Mouse (Mus musculus) gastrocnemius, adult 18-20 months (tissue): ENCODE measurements around the gene Secisbp2. TPM values are rescaled to one million over a fixed set of nuclear protein-coding genes. Genes with fewer than 3 reads are reported as not detected.
A peak's percentile ranks its signal among the peaks of the same experiment; 100 is the strongest.
"Not testable (repeated sequence)": the region's sequence is repeated elsewhere in the genome, so short reads cannot be mapped to it uniquely, and the experiment has no call there.

Experiments
- DNase-seq: peaks from one replicate; pipeline ENCODE4 v3.0.0; 2021; ENCODE audit warnings: low spot score
- long read RNA-seq, 2 experiments: library from polyadenylated mRNA; stranded (forward); transcript quantifications; one replicate each; pipeline ENCODE4 v2.0.0; 2021
- total RNA-seq, 2 experiments: library from RNA; stranded (reverse); gene quantifications; 2 replicates each; pipeline ENCODE4 v1.2.3; 2021

Gene Secisbp2
- total RNA-seq = 10 to 100 TPM in 1 of 2 experiments, 1 to 10 TPM in 1; 8.8 to 10.5 TPM
- long read RNA-seq, experiment 1, transcript Secisbp2-201 (17 exons, 3,328 nt) = major isoform, 14 of 22 reads
- long read RNA-seq, experiment 1, partial matches to known transcripts = 1 of 22 reads
- long read RNA-seq, experiment 1, other reads (novel, unspliced or antisense) = 7 of 22 reads
- long read RNA-seq, experiment 2, transcript Secisbp2-201 (17 exons, 3,328 nt) = major isoform, 11 of 19 reads
- long read RNA-seq, experiment 2, partial matches to known transcripts = 3 of 19 reads
- long read RNA-seq, experiment 2, other reads (novel, unspliced or antisense) = 4 of 19 reads

DNA sequence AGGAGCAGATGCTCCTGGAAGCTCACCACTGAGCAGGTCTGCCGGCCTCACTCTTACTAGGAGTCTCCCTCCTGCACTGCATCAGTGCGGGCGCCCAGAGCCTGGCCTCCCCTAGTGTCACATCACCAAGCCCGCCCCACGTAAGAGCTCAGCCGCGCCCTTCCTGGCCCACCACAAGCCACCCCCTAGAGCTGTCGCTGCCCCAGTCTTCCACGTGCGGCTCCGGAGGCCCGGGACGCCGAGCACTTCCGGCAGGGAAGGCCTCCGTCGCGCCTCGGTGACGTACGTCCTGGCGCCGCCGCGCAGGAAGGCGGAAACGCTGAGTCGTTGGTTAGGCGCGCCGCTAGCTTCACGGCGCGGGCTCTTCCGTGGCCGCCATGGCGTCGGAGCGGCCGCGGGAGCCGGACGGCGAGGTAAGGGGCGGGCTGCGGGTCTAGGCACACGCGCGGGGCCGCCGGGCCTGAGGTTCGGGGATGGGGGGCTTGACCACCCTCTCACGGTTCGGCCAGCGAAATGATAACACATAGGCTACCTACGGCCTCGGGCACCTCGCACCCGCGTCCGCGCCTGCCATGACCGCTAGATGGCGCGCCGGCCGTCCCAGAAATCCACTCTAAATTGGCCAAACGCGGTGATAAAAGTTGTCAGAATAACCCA, at the start of gene Secisbp2:
Gene Secisbp2, plus strand, starts transcription at position 290 of the 657 bp plus-strand sequence.
- DNase-seq = peak; percentile 93

DNA sequence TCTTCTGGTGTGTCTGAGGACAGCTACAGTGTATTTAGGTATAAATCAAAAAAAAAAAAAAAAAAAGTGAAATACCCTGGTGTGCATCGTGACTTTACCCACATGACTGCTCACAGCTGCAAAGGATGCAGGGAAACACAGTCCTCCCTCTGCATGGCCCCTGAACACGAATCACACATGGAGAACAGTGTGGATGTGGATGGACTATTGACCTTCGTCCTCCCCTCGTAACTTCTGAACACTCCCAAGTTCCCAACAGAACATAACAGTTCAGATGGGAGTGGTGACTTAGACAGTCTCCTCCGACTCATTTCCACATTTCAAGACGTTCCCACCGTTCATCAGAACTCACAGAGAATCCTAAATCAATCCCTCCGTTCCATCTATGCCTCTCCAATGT, 48.7 kb upstream of the Secisbp2 start:
- DNase-seq = no peak

DNA sequence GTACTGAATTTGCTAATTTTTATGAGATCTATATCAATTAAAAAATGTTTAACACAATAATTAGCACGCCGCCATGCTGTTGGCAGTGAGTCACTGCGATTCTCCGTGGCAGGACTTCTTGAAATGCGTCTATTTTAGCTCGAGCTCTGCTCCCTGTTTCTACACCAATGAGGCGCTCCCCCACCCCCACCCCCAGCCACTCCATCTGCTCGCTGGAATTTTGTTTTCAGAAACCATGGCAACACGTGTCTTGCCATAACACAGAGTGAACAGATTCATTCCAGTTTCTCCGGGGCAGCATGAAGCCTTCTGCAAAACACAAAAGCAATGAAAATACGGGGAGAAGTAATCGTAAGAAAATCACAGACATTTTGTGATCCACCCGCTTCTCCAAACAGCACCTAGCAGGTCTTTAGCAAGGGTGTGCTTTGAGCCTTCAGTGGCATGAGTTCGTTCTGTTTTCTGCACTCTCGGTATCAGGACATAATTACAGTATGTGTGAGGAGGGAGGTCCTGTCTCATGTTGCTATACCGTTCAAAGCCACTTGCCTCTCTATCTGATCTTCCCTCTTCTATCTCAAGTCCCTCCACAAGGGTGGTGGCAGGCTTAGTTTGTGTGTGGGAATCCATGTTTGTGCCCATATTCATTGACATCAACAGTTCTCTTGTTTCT, 48.1 kb upstream of the Secisbp2 start:
- DNase-seq = peak; percentile 9

DNA sequence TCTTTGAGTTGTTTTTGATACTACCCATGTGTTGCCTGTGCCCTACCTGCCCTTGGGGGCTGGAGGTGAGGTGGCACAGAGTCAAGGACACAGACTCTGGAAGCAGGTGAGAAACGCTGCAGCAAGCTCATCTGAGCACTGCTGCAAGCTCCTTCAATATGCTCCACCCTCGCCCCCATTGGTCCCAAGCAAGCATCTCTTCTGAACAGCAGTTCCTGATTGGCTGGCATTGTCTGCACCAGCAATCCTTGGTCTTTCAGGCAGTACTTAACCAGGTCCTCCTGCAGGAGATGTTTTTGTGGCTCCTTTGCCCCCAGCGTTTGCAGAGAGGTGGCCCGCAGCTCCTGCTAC, 47.6 kb upstream of the Secisbp2 start:
- no peak for DNase-seq

DNA sequence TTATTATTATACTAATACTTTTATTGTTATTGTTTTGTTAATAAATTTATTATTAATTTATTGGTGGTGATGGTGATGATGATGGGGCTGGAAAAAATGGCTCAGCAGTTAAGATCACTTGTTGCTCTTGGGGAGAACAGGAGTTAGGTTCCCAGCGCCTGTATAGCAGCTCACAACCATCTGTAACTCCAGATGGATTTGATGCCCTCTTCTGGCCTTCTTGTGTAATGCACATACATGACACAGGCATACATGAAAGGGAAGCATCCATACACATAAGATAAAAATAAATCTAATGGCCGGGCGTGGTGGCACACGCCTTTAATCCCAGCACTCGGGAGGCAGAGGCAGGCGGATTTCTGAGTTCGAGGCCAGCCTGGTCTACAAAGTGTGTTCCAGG, 42.3 kb upstream of the Secisbp2 start:
- no peak for DNase-seq

DNA sequence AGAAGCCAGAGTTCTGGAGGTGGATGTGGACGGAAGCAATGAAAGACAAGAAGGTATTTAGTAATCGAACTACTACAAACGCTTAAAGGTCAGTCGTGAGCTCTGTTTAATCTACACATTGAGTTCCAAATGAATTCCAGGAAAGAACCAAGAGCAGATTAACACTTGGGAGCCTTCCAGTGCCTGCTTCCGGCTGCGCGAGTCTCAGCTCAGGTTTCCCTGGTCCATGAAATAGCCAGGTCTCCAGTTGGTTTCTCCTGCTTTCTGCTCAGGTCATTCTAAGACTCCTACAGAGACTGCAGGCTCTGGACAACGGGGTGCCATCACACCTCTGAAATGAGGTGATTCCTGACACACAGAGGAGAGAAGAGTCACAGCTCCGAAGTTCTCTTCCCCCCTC, 40.4 kb upstream of the Secisbp2 start:
- no peak for DNase-seq

DNA sequence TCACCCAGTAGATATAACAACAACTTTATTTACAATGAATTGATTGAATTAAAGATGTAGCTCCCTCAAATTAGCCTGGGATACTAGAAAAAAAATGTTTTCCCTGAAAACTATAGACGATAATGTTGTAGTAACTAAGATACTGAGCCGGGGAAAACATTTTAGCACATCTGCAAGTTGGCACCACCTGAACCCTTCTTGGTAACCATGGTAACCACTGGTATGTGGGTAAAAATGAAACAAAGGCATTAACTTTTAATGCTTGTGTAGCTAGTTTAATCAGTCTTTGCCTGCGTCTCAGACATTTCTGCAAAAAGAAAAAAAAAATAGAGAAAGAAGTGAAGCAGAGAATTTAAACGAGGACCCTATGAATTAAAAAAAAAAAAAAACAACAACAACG, 40.0 kb upstream of the Secisbp2 start:
- no peak for DNase-seq

DNA sequence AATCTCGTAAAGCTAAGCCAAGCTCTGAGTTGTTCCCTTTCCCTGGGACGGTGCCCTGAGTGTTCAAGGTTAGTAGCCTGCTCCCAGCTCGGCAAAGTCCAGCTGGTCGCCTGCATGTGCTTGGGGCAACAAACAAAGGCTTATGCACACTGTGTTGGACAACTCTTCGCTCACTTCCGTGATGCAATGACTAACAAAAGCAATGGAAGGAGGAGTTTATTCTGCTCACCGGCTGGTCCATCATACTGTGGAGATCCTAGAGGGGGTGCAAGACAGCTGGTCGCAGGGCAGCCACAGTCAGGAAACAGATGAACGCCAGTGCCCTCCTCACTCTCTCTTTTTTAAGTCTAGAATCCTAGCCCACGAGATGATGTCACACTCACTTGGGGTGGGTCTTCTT, 35.7 kb upstream of the Secisbp2 start:
- DNase-seq = no peak

DNA sequence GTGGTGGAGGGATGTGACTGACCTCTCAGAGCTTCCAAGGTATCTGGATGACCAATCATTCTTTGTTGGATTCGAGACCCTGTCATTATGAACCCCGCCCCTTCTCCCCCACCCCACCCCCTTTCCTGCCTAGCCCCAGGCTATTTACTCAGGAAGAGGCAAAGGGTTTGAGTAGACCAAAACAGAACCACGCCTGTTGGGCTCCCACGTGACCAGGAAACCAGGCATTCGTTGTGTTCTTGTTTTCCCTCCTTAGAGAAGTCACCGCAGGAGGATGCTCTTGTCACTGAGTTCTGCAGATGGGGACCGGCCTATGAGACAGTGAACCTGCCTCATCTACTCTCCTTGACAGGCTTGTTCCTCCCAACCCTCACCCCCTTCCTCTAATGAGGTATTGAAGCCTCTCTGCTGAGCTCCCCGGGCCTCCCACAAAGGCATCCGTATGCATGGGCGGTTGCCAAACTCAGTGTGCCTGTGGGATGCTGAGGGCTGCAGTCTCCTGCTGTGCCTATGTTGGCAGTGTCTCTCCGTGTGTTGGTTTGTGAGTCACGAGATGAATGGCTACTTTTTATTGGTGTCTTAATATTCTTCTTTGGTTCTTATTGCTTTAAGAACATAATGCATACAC, 35.0 kb upstream of the Secisbp2 start:
- DNase-seq = no peak

DNA sequence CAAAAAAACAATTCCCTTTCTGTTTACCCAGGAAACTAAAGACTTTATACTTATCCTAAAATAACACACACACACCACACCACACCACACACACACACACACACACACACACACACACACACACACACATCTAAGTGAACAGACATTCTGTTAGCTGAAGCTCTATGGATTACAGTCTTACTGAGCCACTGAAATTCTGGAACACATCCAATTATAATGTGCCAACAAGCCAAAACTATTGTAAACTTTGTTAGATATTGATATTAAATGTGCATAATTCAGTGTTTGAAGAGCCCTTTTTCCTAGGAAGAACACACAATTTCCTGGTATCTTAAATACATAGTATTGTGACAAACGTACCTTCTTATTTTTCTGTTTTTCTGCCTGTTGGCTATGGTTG, 34.2 kb upstream of the Secisbp2 start:
- no peak for DNase-seq

DNA sequence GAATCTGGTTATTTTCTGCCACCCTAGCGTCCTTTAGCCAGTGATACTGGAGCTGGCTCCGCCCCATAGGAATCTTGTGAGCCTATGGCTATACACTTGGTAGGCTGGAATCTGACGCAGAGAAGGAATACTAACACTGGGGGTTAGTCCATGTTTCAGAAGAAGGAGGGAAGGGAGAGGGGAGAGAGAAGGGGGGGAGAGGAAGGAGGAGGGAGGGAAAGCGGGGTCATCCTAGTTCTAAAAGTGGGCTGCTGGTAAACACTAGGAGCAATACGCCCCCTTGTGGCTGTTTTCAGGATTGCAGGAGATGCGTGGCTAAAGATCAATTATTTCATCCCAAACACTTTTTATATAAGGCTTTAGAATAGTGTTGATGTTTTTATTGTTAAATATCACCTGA, 33.6 kb upstream of the Secisbp2 start:
- peak; percentile 23 for DNase-seq

DNA sequence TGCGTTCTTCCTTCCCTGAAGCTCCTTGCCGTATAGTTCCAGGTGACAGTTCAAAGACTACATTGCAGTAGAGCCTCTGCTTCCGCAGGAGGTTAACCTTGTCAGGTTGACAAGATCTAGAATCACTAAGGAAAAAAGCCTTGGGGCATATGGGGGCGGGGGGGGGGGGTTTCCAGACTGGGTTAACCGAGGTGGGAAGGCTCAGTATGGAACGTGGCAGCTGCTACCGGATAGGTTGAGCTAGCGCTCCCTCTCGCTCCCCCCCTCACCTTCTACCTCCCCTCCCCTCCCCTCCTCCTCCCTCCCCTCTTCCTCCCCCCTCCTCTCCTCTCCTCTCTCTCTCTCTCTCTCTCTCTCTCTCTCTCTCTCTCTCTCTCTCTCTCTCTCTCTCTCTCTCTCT, 32.9 kb upstream of the Secisbp2 start:
- no peak for DNase-seq

DNA sequence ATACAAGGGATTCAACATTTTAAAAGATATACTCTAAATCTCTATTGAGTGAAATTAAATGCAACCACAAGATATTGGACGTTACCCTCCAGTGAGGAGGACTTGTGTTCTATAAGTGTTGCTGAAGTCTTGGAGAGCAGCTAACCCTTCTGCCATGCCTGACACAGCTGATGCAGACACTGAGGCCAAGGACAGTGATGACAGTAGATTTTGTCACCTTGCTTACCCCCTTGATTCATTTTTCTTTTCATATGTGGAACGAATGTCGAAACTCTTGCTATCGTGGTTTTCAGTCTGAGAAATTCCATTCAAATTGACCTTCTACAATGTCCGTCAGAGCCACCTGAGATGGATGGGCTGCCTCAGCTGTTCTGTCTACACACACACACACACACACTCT, 28.9 kb upstream of the Secisbp2 start:
- DNase-seq = no peak

DNA sequence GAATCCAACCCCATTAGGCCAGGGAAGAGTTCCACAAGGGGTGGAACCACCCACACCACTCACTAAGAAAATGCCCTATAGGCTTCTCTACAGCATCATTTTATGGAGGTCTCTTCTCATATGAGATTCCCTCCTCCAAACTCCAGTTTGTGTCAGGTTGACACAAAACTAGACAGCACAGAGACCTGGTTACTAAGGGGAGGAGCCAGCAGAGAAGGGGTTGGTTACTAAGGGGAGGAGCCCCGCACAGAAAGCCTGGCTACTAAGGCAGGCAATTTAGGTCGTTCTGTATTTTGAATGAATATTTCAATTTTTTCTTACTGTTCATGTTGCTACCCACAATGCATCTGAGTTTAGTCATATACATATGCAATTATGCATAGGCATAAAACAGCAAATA, 27.8 kb upstream of the Secisbp2 start:
- no peak for DNase-seq

DNA sequence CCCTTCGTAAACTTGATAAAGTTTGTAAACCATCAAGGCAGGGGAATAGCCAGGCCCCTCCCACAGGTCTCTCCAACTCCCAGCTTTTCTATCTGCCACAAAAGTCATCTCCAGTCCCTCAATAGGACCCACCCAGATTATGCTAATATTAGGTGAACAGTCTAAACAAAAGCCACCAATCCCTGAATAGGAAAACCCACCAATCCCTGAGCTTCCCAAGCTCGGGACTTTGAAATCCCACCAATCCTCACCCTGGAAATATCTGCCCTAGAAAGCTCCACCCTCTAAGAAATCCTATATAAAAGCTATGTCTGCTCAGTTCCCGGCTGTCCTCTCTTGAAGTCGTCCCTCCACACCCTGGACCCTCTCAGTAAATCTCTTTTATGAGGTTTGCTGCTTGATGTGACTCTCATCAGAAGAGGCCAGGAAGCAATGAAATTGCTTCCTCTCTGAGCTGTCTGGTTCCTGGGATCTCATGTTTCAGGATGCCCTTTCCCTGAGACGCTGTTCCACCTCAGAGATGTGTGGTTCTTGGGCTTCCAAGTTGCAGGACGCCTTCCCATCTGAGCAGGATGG, 23.1 kb upstream of the Secisbp2 start:
- DNase-seq = no peak

DNA sequence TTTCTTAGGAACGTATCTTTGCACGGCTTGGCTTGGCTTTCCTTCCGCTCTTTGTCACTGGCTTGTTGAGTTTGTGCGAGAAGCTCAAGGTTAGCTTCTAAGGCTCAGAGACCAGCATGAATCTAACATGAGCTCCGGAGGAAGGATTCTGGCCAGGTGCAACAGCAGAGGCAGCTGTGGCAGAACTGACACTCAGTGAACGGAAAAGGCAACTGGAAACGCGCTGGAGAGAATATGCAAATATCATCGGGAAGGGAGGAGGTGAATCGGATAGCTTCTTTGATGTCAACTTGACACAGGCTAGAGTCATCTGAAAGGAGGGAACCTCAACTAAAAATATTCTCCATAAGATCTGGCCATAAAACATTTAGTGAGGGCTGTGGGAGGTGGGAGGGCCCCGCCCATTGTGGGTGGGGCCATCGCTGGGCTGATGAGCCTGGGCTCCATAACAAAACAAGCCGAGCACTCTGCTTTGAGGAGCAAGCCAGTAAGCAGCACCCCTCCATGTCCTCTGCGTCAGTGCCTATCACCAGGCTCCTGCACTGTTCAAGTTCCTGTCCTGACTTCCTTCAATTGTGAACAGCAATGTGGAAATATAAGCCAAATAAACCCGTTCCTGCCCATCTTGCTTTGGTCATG, 20.0 kb upstream of the Secisbp2 start:
- no peak for DNase-seq

DNA sequence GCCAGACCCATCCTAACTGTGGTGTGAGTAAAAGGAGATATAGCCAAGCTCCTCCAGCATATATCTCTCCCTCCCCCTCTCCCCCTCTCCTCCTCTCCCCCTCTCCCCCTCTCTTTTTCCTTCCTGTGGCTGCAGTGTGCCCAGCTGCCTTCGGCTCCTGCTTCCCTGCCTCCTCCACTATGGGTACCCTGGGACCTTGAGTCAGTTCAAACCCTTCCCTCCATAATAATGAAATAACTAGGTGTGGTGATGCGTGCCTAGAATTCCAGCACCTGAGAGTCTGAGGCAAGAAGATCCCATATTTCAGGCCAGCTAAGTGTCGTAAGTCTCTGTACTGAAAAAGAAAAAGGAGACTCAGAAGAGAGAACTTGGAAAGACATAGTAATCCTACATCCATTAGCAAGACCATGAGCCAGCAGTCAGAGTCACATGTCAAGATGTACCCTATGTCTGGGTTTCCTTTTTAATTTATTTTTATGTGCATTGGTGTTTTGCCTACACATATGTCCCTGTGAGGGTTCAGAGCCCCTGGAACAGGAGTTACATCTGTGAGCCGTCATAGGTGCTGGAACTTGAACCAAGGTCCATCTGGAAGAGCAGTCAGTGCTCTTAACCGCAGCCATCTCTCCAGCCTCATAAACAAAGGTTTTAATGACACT, 18.8 kb upstream of the Secisbp2 start:
- no peak for DNase-seq

DNA sequence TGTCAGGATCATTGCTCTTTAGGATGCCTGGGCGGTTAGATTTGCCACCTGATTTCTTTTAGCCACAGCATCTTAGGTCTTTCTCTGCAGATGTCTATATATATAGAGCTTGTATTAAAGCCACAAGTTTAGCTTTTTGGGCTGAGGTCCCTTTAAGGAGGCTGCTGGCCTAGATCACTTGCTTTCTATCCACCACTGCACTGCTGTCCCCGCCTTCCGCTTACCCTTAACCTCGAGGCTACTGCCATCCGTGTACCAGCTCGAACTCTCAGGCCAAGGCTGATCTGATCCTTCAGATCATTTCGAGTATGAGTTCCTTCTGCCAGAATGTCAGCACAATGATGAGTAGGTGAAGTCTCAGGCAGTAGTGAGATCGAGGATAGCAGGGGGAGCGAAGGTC, 16.1 kb upstream of the Secisbp2 start:
- not testable (repeated sequence) for DNase-seq

DNA sequence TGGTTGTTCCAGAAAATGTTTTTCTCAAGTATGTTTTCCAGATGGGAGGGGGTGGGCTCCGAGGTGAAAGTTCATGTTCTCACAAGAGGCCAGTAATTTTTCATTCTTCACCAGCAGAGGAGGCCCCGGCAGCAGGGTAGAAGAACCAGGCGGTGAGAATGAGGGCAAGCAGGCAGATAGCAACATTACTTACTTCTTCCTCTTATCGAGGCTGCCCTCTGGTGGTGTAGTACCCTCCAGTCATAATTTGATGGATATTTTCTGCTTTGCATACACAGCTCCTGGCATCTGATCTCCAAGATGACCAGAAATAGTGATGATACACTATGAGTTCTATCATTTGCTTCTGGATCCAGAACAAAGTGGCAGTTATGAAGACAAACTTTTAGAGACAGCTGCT, 12.5 kb upstream of the Secisbp2 start:
- DNase-seq = no peak

DNA sequence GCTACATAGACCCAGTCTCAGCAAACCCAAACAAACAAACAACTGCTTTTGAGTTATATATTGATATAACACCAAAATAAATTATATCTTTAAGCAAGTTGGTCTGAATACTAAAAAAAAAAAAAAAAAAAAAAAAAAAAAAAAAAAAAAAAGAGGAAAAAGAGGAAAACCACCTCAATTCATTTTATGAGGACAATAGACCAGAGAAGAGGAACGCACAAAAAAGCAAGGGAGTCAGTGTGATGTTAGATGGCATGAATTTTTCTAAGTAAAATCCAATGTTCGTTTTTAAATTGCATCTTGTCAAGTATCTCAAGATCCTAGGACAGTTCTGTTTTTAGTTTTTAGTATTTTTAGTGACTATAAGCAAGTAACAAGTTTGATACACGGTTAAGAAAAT, 10.1 kb upstream of the Secisbp2 start:
- no peak for DNase-seq

DNA sequence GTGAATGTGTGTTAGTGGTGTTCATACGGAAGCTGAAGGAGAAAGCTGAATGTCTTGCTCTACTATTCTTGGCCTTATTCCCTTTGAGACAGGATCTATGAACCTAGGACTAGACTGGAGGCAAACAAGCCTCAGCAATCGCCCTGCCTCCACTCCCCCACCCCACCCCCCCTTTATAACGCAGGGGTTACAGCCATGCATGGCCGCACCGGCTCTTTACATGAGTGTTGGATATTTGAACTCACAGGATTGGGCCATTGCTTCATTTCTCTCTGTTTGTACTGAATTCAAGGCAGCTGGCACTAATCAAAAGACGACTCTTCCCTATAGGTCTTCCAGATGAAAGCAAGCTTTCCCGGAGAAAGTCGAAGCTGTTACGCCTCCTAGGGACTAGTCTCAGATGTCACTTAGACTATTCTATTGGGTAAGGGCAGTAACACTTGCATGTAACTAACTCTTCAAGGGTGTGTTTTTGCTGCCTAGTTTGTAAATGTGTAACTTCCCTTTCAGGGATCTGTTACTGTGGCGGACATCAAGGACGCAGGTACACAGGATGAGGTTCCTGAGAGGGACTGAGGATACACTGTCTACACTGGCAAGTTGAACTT, 9.2 kb upstream of the Secisbp2 start:
- DNase-seq = no peak
